Mouse (Mus musculus): Measurements from ENCODE around the gene Pik3ip1.
A peak's percentile ranks its signal among the peaks of the same experiment; 100 is the strongest.

Gene Pik3ip1

DNA sequence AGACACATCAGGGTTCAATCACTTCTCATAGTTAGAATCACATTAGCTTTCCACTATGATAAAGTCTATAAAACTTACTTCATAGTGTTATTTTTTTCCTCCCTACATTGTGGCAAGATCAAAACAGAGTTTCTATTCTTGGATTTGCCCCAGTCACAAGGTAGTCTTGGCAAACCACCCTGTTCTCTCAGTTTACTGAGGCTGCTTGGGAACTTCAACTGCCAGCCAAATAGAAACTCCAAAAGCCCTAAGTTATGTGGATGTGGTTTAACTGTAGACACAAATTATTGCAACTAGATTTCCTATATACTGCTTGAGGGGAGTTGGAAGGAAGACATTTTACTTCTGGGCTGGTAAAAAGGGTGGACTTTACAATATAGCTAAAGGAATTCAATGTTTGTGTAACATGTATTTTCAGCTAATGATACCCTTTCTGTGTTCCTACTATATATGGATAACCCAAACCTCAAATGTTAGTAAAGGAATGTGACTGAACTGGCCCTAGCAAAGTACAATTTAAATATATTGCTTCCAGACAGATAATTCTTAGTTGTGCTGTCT, at the start of gene Pik3ip1:
Gene Pik3ip1 (plus strand): TSS at position 511 of the 561 bp plus-strand sequence.
- DNase-seq (ENCODE audit: extremely low spot score, low spot score) = no peak

DNA sequence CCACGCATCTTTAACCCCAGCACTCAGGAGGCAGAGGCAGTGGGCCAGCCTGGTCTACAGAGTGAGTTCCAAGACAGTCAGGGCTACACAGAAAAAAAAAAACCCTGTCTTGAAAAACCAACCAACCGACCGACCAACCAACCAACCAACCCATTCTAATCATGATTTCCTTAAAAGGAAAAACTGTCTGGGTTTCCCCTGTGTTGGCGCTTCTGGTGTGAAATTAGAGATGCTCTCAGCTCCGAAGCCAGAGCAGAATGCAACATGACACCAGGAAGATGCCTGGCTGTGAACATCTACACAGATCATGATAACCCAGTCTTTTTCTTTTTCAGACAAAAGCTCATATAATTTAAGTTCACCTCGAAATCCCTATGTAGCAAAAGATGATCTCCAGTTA, 47.3 kb upstream of the Pik3ip1 start:
- DNase-seq (ENCODE audit: extremely low spot score, low spot score) = no peak

DNA sequence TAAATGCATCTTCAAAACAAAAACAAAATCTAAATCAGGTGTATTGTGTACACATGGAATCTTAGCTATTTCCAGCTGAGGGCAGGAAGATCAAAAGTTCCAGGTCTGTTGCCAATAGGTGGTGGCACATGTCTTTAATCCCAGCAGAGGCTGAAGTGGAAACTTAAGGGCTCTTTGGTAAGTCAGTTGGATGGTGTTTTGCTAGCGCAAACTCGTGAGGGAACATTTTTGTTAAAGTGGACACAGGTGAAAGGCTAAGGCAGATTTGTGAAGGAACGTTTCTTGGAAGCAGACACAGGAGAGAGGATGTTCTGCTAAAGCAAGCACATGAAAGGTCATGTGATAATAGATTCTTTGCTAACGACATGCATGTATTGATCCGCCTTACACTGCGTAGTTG, 46.6 kb upstream of the Pik3ip1 start:
- DNase-seq (ENCODE audit: extremely low spot score, low spot score) = no peak

- no peak for DNase-seq (ENCODE audit: extremely low spot score, low spot score)
Observed at GRCm38 (mm10) chr11:3285940-3286339, 44.3 kb upstream of the Pik3ip1 start.

DNA sequence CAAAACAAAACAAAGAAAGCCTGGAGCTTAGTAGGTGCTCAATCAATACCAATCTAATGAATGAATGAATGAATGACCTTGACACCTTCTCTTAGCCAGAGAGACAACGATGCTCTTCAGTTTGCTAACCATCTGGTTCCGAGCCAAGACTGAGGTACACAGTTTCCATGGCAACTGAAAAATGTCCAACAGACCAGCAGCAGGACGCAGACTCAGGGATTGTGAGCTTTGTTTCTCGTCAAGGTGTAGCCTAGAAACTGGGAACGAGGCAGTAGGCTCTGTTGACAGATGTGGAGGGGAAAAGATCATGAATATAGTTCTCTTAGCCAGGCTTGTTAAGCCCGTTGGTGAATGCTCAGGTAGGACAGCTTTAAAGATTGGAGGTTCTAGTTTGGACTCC, 43.1 kb upstream of the Pik3ip1 start:
- no peak for DNase-seq (ENCODE audit: extremely low spot score, low spot score)

DNA sequence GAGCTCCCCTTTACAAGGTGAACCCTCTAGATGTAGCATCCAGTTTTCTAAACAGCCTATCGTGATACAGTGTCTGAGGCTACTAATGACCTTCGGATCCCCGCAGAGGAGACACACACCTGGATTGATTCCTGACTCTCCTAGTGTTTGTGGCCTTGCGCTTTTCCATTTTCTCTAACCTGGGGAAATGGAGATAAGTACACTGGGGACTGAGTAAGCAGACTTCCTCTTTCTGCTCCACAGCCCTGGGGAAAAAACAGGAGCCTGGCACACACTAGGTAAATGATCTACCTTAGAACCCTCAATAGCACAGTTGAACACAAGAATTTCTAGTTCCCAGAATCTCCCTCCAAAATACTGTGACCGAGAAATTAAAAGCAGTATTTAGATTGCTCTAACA, 42.3 kb upstream of the Pik3ip1 start:
- no peak for DNase-seq (ENCODE audit: extremely low spot score, low spot score)

- peak; percentile 79 for DNase-seq (ENCODE audit: extremely low spot score, low spot score)
Observed at GRCm38 (mm10) chr11:3288521-3289301, 41.5 kb upstream of the Pik3ip1 start, which contains the start of gene Patz1. Gene Patz1 (plus strand): TSS chr11:3288874.

DNA sequence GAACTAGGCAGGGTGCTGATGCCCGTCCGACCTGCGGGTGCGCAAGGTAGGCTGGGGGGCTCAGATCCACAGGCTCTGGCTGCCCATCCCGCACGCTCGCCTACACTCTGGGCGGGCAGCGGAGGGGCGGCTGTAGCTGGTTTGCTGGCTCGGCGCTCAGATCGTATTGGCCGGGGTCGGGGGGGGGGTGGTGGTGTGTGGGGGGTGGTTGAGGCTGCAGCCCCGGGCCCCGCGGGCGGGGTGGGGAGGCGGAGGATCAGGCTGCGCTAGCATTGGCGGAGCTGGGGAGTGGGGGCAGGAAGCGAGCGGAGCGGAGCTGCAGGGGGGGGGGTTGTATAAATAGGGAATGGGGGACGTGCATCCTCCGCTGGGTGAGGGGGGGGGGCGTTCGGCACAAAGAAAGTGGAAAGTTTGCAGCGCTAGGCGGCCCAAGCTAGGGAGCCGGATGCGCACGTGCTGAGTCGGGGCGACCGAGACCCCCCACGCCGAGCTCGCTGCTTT, 40.8 kb upstream of the Pik3ip1 start:
- peak; percentile 92 for DNase-seq (ENCODE audit: extremely low spot score, low spot score)

- peak; percentile 88 for DNase-seq (ENCODE audit: extremely low spot score, low spot score)
Observed at GRCm38 (mm10) chr11:3289803-3290639, 40.2 kb upstream of the Pik3ip1 start.

DNA sequence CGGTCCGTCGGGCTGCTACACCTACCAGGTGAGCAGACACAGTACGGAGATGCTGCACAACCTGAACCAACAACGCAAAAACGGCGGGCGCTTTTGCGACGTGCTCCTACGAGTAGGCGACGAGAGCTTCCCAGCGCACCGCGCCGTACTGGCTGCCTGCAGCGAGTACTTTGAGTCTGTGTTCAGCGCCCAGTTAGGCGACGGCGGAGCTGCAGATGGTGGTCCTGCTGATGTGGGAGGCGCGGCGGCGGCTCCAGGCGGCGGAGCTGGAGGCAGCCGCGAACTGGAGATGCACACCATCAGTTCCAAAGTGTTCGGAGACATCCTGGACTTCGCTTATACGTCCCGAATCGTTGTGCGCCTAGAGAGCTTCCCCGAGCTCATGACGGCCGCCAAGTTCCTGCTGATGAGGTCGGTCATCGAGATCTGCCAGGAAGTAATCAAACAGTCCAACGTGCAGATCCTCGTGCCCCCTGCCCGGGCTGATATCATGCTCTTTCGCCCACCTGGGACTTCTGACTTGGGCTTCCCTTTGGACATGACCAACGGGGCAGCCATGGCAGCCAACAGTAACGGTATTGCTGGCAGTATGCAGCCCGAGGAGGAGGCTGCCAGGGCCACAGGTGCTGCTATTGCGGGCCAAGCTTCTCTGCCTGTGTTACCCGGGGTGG, 39.4 kb upstream of the Pik3ip1 start:
- DNase-seq (ENCODE audit: extremely low spot score, low spot score) = peak; percentile 65

DNA sequence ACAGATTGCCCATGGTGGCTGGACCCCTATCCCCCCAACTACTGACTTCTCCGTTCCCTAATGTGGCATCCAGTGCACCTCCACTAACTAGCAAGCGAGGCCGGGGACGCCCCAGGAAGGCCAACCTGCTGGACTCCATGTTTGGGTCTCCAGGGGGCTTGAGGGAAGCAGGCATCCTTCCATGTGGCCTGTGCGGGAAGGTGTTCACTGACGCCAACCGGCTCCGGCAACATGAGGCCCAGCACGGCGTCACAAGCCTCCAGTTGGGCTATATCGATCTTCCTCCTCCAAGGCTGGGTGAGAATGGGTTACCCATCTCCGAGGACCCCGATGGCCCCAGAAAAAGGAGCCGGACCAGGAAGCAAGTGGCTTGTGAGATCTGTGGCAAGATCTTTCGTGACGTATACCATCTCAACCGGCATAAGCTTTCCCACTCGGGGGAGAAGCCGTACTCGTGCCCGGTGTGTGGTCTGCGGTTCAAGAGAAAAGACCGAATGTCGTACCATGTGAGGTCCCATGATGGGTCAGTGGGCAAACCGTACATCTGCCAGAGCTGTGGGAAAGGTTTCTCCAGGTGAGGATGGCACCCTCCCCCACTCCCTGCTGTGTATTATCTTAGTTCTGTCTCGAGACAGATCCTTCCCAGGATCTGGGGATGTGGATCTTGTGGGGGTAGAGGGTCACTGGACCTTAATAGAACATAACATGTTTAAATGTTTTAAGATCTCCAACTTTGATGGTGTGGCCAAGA, 38.7 kb upstream of the Pik3ip1 start:
- peak; percentile 66 for DNase-seq (ENCODE audit: extremely low spot score, low spot score)

DNA sequence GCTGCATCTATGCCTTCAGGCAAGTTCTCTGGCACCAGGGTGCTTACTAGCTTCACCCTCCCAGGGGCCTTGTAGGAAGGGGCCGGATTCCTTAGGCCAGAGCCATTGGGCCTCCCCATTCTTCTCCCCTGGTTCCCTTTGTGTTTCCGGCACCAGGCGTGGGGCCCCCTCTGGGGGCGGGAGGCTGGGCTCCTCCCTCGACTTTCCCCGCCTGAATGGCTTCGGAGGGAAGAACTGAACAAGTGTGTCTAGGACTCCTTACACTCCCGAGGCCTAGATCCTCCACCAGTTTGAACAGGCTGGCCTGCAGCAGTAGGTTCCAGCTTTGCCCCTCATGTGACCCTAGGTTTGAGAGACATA, 38.2 kb upstream of the Pik3ip1 start:
- peak; percentile 83 for DNase-seq (ENCODE audit: extremely low spot score, low spot score)

- DNase-seq (ENCODE audit: extremely low spot score, low spot score) = peak; percentile 84
Observed at GRCm38 (mm10) chr11:3292711-3293249, 37.4 kb upstream of the Pik3ip1 start.

DNA sequence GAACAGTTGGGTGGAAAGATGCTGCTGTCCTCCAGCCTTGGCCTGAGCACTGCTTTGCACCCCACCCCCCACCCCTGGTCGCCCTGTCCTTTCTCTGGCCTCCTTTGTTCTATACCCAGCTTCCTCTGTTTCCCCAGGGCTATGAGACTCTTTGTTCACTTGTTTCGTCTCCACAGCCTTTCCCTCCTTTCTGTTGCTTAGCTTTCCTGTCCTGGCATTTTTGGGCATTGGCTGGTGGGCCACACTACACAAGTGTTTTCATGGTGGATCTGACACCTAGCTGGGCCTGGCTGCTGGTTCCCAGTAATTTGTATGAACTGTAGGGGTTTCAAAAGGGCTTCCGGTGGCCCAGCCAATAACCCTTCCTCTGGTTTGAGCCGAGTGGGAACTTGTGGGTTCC, 36.8 kb upstream of the Pik3ip1 start:
- DNase-seq (ENCODE audit: extremely low spot score, low spot score) = no peak

- no peak for DNase-seq (ENCODE audit: extremely low spot score, low spot score)
Observed at GRCm38 (mm10) chr11:3294641-3295040, 35.6 kb upstream of the Pik3ip1 start.

DNA sequence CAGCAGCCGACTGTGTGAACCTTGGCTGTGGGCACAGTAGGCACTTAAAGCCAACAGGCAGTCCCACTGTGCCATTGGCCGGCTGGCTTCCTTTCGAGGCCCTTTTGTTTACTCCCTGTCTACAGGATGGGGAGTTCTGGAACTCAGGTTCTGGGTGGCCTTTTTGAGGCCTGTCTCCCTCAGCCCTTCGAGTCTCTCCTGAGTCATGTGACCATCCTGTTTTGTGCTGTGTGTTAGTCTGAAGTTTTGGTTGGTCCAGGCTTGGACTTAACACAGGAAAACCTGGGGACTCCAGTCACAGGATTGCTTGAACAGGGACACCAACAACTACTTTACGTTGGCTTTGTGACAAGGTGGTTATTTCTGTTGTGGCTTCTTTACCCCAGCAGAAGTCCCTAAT, 34.1 kb upstream of the Pik3ip1 start:
- no peak for DNase-seq (ENCODE audit: extremely low spot score, low spot score)

DNA sequence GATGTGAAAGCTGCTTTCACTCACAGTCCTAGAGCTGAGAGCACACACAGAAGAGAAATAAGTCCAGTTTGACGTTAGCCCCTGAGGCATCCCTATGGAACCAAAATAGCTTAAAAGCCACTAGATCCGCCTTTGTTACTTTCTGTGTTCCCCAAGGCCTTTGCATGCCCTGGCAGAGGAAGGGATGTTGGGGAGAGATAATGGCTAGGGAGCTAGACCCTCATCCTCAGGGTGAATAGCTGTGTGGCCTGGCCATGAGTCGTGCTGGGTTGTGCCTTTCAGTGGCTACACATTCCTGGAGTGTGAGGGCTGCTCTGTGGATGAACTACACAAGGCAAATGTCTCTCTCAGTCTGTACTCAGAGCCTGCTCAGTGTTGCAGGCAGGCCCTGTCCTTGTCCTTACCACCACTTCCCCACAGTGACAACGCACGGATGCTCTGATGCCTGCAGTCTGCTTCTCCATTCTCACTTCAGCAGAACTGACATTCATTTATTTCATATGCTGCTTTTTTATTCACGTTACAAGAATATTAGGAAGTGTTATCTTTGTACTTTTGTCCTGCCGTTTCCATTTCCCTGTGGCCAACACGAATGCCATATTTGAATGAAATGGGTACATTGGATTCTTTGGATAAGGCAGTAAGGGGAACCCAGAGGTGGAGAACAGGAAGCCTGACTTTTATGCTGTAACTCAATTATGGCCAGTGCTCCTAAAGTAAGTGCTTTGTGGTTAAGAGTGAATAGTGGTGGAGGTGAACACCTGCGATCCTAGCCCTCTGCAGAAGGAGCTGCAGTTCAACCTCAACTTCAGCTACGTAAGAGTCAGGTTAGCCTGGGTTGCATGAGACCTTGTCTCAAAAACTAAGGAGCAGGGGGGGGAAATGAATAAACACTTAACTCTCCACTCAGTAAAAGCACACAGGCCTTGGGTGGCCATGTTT, 32.1 kb upstream of the Pik3ip1 start:
- no peak for DNase-seq (ENCODE audit: extremely low spot score, low spot score)

DNA sequence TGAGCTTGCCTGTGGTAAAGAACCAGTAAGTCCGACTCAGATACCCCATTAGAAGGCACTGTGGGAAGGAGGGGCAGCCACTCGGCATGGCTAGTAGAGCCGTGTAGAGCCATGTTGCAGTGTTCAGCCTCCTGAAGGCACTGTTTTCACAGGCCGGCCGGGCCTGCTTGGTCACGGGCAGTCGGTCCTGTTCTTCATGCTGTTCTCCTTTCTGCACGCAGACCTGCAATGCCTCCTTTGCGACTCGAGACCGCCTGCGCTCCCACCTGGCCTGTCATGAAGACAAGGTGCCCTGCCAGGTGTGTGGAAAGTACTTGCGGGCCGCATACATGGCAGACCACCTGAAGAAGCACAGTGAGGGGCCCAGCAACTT, 31.4 kb upstream of the Pik3ip1 start:
- DNase-seq (ENCODE audit: extremely low spot score, low spot score) = no peak

GRCm38 (mm10) chr11:3301075-3301474, 29.1 kb upstream of the Pik3ip1 start:
- DNase-seq (ENCODE audit: extremely low spot score, low spot score) = no peak

All from neural tube, embryonic 10.5 days (tissue).